Mouse (Mus musculus) bone marrow macrophage, adult 2 months (primary cell): ENCODE measurements at regions not wholly inside any gene's neighbourhood (a gene's known extent, or its start where the extent isn't known, plus 50 kb on each side); places are given as distances from the start of the nearest gene placed in this dataset.

Experiments used
- CTCF ChIP-seq: IDR thresholded peaks from 2 replicates; pipeline ENCODE4 v1.5.1; 2012; ENCODE audit warnings: low read depth, mild to moderate bottlenecking, low read length, moderate library complexity
- POLR2A ChIP-seq: IDR thresholded peaks from 2 replicates; pipeline ENCODE4 v1.6.1; 2012; ENCODE audit warnings: mild to moderate bottlenecking, low read depth, low read length, borderline replicate concordance

DNA sequence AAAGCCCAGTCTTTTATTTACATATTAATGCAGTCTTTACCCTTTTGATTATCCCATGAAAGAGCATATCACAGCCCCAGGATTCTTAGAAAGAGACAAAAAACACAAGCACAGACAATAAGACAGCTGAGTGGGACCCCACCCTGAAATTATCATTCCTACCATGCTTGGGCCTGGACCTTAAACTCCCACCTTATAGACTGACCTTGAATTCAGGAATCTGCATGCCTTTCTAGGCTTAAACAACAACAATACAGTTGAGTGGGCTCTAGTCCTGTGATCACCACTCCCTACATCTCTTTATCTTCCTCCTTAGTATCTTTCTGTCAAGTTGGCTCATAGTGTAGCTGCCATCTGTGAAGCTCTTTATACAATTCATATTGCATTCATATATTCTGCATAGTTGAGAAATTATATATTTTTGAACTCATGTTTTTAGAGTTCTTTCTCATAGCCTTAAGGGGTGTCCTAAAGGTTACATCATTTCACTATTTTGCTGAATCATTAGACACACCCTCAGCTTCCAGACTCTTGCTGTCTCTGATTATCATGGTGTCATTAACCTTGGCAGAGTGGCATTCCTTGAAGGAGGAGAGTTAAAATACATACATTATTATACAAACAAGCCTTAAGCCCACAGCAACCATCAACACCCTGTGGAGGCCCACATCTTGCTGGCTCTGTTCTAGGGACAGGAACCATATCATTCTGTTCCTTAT is 361.7 kb upstream of the Negr1 start:
- no peak for TF ChIP-seq CTCF
- no peak for TF ChIP-seq POLR2A
